Comparison of ENCODE assay signal across 19 mouse cellular contexts in the genomic region with DNA sequence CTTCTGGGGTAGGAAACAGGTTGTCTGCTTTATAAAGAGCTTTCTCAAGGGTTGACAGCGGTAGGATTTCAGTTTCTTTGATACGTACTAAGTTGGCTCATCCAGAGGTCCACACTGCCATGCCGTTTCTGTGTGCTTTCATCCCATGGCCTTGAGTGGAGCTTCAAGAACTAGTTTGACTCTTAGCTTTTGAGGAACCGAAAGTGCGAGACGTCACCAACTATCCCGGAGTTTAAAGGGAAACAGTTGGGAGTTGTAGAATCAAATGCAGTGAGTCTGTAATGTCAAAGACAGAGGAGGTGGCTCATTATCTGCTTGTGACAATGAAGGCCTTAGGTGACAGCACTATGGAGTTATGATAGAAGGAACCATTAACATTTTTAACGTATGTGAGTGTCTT. TPM values are rescaled to one million over a fixed set of nuclear protein-coding genes. Genes with fewer than 3 reads are reported as not detected.
A peak's percentile ranks its signal among the peaks of the same experiment; 100 is the strongest.
DNase-seq lines count a peak whose midpoint lies in the region; ATAC-seq lines count a peak whose summit lies in the region.
"Had no signal": no experiment of that assay in that cellular context is flagged by ENCODE, and none has a peak within 500 bp of the region (broad histone marks: within the 10 kb centered on the region; RNA-seq: fewer than 3 reads in every experiment).

No protein-coding gene starts in this region.

- peak overlapping the region; percentile 52 for H3K4me2 ChIP-seq in liver, embryonic 13.5 days
- H3K4me2 ChIP-seq in forebrain, embryonic 11.5 days (ENCODE audit: low read depth, low read length, severe bottlenecking), result no peak overlapping the region
- H3K4me2 ChIP-seq: embryonic facial prominence, embryonic 12.5 days; forebrain, embryonic 13.5 days; heart, embryonic 13.5 days; hindbrain, embryonic 13.5 days had no signal

- ATAC-seq in monocyte, adult 5-6 weeks (replicated peaks; ENCODE audit: insufficient number of reproducible peaks, low FRiP score, low TSS enrichment, poor library complexity, severe bottlenecking), result no peak
- ATAC-seq in liver, embryonic 13.5 days (ENCODE audit: low read depth), result no peak
- peak; percentile 59 for ATAC-seq in megakaryocyte, adult 5-6 weeks (ENCODE audit: poor library complexity, severe bottlenecking)
- no peak for ATAC-seq in forebrain, embryonic 11.5 days (replicated peaks; ENCODE audit: low FRiP score)
- ATAC-seq: forebrain, embryonic 13.5 days; hindbrain, postnatal 0 days had no signal

- H3K4me3 ChIP-seq in liver, embryonic 13.5 days (replicated peaks), result no peak overlapping the region
- H3K4me3 ChIP-seq in forebrain, embryonic 11.5 days (ENCODE audit: low read depth, low read length), result no peak overlapping the region
- H3K4me3 ChIP-seq: embryonic facial prominence, embryonic 12.5 days; forebrain, embryonic 13.5 days; gastrocnemius, adult 2 months; heart, embryonic 13.5 days; hindbrain, embryonic 13.5 days had no signal

- DNase-seq in monocyte, adult 2 months (ENCODE audit: low read depth in 1 of 2, low spot score in 2 of 2), result peak; percentile 26 to 37
- DNase-seq in liver, embryonic 13.5 days, result no peak
- DNase-seq in forebrain, embryonic 11.5 days (ENCODE audit: low spot score), result no peak
- no peak for DNase-seq in heart, postnatal 36 days
- DNase-seq: adrenal gland, postnatal 10 days; cerebellum, adult 11 months; cerebellum, adult 8-10 months; cerebellum, postnatal 25 days; gastrocnemius, adult 2 months; gastrocnemius, postnatal 25 days; heart, adult 11 months; heart, postnatal 4 days had no signal

- H3K9me3 ChIP-seq in liver, embryonic 13.5 days (replicated peaks), result no peaks in the 10 kb centered on the region
- no peaks in the 10 kb centered on the region for H3K9me3 ChIP-seq in forebrain, embryonic 11.5 days (ENCODE audit: control insufficient read depth, low read length)
- H3K9me3 ChIP-seq: embryonic facial prominence, embryonic 12.5 days; forebrain, embryonic 13.5 days; heart, embryonic 13.5 days; hindbrain, embryonic 13.5 days had no signal

- H3K4me1 ChIP-seq in liver, embryonic 13.5 days (replicated peaks), result peaks cover 70% of the 10 kb centered on the region
- 0 out of 2 replicates have a peak, but pooled peaks cover 2% of the 10 kb centered on the region for H3K4me1 ChIP-seq in forebrain, embryonic 11.5 days (replicated peaks; ENCODE audit: control insufficient read depth, insufficient read depth, low read length)

- peak overlapping the region; percentile 55; the same call in 1 of the 2 replicates for H3K9ac ChIP-seq in liver, embryonic 13.5 days
- no peak overlapping the region for H3K9ac ChIP-seq in forebrain, embryonic 11.5 days (ENCODE audit: low read length)
- H3K9ac ChIP-seq: embryonic facial prominence, embryonic 12.5 days; forebrain, embryonic 13.5 days; heart, embryonic 13.5 days; hindbrain, embryonic 13.5 days had no signal

- H3K27ac ChIP-seq in liver, embryonic 13.5 days, result peak overlapping the region; percentile 92
- H3K27ac ChIP-seq in forebrain, embryonic 11.5 days (ENCODE audit: low read depth, low read length), result no peak overlapping the region
- H3K27ac ChIP-seq: embryonic facial prominence, embryonic 12.5 days; forebrain, embryonic 13.5 days; gastrocnemius, adult 2 months; heart, embryonic 13.5 days; hindbrain, embryonic 13.5 days; hindbrain, postnatal 0 days had no signal

- intact Hi-C loops in heart, postnatal 36 days (cut with DNase I), result no loop called here

- H3K36me3 ChIP-seq in liver, embryonic 13.5 days, result peaks cover 3% of the 10 kb centered on the region
- H3K36me3 ChIP-seq in forebrain, embryonic 11.5 days (ENCODE audit: control insufficient read depth, insufficient read depth, low read length), result no peaks in the 10 kb centered on the region
- H3K36me3 ChIP-seq: embryonic facial prominence, embryonic 12.5 days; heart, embryonic 13.5 days; hindbrain, embryonic 13.5 days had no signal

- 82% methylated on average over 8 of the region's 8 CpGs for WGBS in liver, embryonic 13.5 days (ENCODE audit: insufficient replicate concordance)
- 95% methylated on average over 8 of the region's 8 CpGs for WGBS in forebrain, embryonic 11.5 days

- no peaks in the 10 kb centered on the region for H3K27me3 ChIP-seq in liver, embryonic 13.5 days
- H3K27me3 ChIP-seq in forebrain, embryonic 11.5 days (ENCODE audit: control insufficient read depth, insufficient read depth, low read length), result no peaks in the 10 kb centered on the region
- H3K27me3 ChIP-seq: embryonic facial prominence, embryonic 12.5 days; forebrain, embryonic 13.5 days; heart, embryonic 13.5 days; hindbrain, embryonic 13.5 days had no signal

RNA-seq across cellular contexts. Expression of a gene that starts 49.6 kb away (rescaled TPM):
- total RNA-seq in monocyte, adult 5-6 weeks (2017), result 8.4 to 11.4 TPM (median 11.3 TPM) in 3 replicates
- polyA plus RNA-seq in liver, embryonic 13.5 days (2015; fragmentation: Nextera tagmentation; extraction: Ambion mirVana), result 2.5 and 2.9 TPM in 2 replicates
- total RNA-seq in megakaryocyte, adult 5-6 weeks (2015), result 11.0 and 14.3 TPM in 2 replicates
- 12.1 and 13.5 TPM in 2 replicates for total RNA-seq in megakaryocyte, adult 5-6 weeks (2017)
- 14.6 and 15.2 TPM in 2 replicates for polyA plus RNA-seq in forebrain, embryonic 11.5 days (2014; fragmentation: Nextera tagmentation; extraction: Ambion mirVana)
- total RNA-seq in heart, postnatal 36 days (2021), result 1 to 10 TPM; 7.5 to 8.1 TPM

Comparison
In these comparisons a context has a peak if more than half of its experiments do, and no peak if none do; other contexts are left out.
1. DNase-seq: peak in monocyte, adult 2 months (2 of 2); none in liver, embryonic 13.5 days (single experiment), forebrain, embryonic 11.5 days (single experiment) and heart, postnatal 36 days (0 of 2).